Mouse (Mus musculus) right cerebral cortex, postnatal 4 days (tissue): Measurements from ENCODE around the gene Zp1.
A peak's percentile ranks its signal among the peaks of the same experiment; 100 is the strongest.

Source experiments
- DNase-seq: peaks from one replicate; pipeline ENCODE4 v3.0.0-alpha.2; 2022

Gene Zp1

GRCm38 (mm10) chr19:10920532-10920931, at the start of gene Zp1:
TSS of gene Zp1 (minus strand) at chr19:10920632.
- DNase-seq: no peak

- no peak for DNase-seq
Observed at GRCm38 (mm10) chr19:10968578-10968977, 48.1 kb upstream of the Zp1 start.

- no peak for DNase-seq
Observed at GRCm38 (mm10) chr19:10965721-10966120, 45.3 kb upstream of the Zp1 start.

GRCm38 (mm10) chr19:10959978-10960346, 39.5 kb upstream of the Zp1 start:
- no peak for DNase-seq

GRCm38 (mm10) chr19:10959085-10959977, 38.9 kb upstream of the Zp1 start:
- no peak for DNase-seq

- peak; percentile 23 for DNase-seq
Observed at GRCm38 (mm10) chr19:10952021-10952939, 31.8 kb upstream of the Zp1 start.

GRCm38 (mm10) chr19:10949558-10949957, 29.1 kb upstream of the Zp1 start:
- DNase-seq: no peak

- DNase-seq: peak; percentile 95
Observed at GRCm38 (mm10) chr19:10949112-10949511, 28.7 kb upstream of the Zp1 start, which contains the start of gene Ccdc86. TSS of gene Ccdc86 (minus strand) at chr19:10949266.

GRCm38 (mm10) chr19:10948416-10948815, 28.0 kb upstream of the Zp1 start:
- DNase-seq: peak; percentile 9

- no peak for DNase-seq
Observed at GRCm38 (mm10) chr19:10947219-10947618, 26.8 kb upstream of the Zp1 start.

GRCm38 (mm10) chr19:10946506-10946905, 26.1 kb upstream of the Zp1 start:
- no peak for DNase-seq

- DNase-seq: no peak
Observed at GRCm38 (mm10) chr19:10943955-10944354, 23.5 kb upstream of the Zp1 start.

GRCm38 (mm10) chr19:10940801-10941457, 20.5 kb upstream of the Zp1 start:
- DNase-seq: peak; percentile 53

- DNase-seq: peak; percentile 82
Observed at GRCm38 (mm10) chr19:10940097-10940800, 19.8 kb upstream of the Zp1 start.

GRCm38 (mm10) chr19:10938771-10939170, 18.3 kb upstream of the Zp1 start:
- no peak for DNase-seq

- no peak for DNase-seq
Observed at GRCm38 (mm10) chr19:10937110-10937563, 16.7 kb upstream of the Zp1 start, which contains the start of gene Ptgdr2. TSS of gene Ptgdr2 (plus strand) at chr19:10937160.

- DNase-seq: no peak
Observed at GRCm38 (mm10) chr19:10936077-10936476, 15.6 kb upstream of the Zp1 start.

- DNase-seq: no peak
Observed at GRCm38 (mm10) chr19:10935029-10935428, 14.6 kb upstream of the Zp1 start.

- no peak for DNase-seq
Observed at GRCm38 (mm10) chr19:10930641-10931040, 10.2 kb upstream of the Zp1 start.

- DNase-seq: no peak
Observed at GRCm38 (mm10) chr19:10926666-10927065, 6.2 kb upstream of the Zp1 start.

GRCm38 (mm10) chr19:10926123-10926621, 5.7 kb upstream of the Zp1 start:
- no peak for DNase-seq

GRCm38 (mm10) chr19:10924220-10924619, 3.8 kb upstream of the Zp1 start:
- no peak for DNase-seq
